Mouse (Mus musculus) forebrain, embryonic 12.5 days (tissue): Measurements from ENCODE around the gene Miip. TPM values are rescaled to one million over a fixed set of nuclear protein-coding genes. Genes with fewer than 3 reads are reported as not detected.
A peak's percentile ranks its signal among the peaks of the same experiment; 100 is the strongest.

ENCODE experiments used
- ATAC-seq: fragments of 200-750 bp; cut with Nextera tagmentation; 2 replicates; pipeline ENCODE4 v1.8.0; 2017; ENCODE audit warnings: moderate TSS enrichment; ENCODE audit not compliant: low FRiP score
- H3K27ac ChIP-seq: fragments of 300-500 bp; sonication (generic); 2 replicates; pipeline ENCODE4 v1.5.1; 2016; ENCODE audit warnings: mild to moderate bottlenecking
- H3K27me3 ChIP-seq: fragments of 300-500 bp; sonication (generic); 2 replicates; pipeline ENCODE4 v1.6.1; 2016; ENCODE audit warnings: mild to moderate bottlenecking
- H3K36me3 ChIP-seq: fragments of 300-500 bp; sonication (generic); replicated peaks from 2 replicates; pipeline ENCODE4 v1.6.1; 2016; ENCODE audit warnings: mild to moderate bottlenecking
- H3K4me1 ChIP-seq: fragments of 300-500 bp; sonication (generic); 2 replicates; pipeline ENCODE4 v1.6.1; 2016
- H3K4me2 ChIP-seq: fragments of 300-500 bp; sonication (generic); 2 replicates; pipeline ENCODE4 v1.6.1; 2016; ENCODE audit warnings: mild to moderate bottlenecking, moderate library complexity
- H3K4me3 ChIP-seq: fragments of 300-500 bp; sonication (generic); replicated peaks from 2 replicates; pipeline ENCODE4 v1.5.1; 2016; ENCODE audit warnings: mild to moderate bottlenecking
- H3K9ac ChIP-seq: fragments of 300-500 bp; sonication (generic); 2 replicates; pipeline ENCODE4 v1.6.1; 2016; ENCODE audit warnings: mild to moderate bottlenecking
- H3K9me3 ChIP-seq: fragments of 300-500 bp; sonication (generic); 2 replicates; pipeline ENCODE4 v1.6.1; 2016
- WGBS: fragments of 180-500 bp; shearing (Covaris S2); methylation state at CpG from one replicate; pipeline ENCODE4 v1.1.7; 2016; 5-methylcytosine and 5-hydroxymethylcytosine counted together
- polyA plus RNA-seq: library from polyadenylated mRNA; unstranded; fragments of >200 nt; fragmentation: Nextera tagmentation; extraction: Ambion mirVana; gene quantifications from 2 replicates; pipeline ENCODE4 v1.2.1, GENCODE M21; 2016

Miip gene
- 53.8 and 61.4 TPM in 2 replicates for polyA plus RNA-seq

DNA sequence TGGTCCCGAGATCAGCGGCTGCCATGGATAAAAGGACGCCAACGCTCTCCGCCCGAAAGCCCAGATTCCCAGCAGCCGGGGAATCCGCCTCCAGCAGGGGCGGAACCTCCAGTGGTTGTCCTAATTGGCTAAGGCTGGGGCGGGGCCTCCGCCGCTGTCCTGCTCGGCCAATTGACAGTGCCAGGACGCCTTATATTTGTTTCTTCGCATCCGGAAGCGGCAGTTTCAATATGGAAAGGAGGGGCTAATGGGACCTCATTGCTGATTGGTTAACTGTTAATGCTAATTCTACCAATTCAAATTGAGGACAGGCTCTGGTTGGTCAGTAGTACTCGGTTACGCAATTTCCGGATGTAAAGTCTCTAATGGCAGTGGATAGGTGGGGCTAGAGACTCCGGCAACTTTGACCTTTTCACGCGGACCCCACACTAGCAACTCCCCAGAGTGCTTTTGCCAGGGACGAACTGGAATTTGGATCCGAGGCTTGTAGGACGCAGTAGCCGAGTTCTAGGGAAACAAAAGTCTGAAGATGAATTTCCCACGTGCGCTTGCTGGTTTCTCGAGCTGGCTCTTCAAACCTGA, at the start of gene Miip, which contains the start of gene Fv1:
Gene Miip (minus strand): TSS at position 367 of the 582 bp plus-strand sequence.
Gene Fv1 (plus strand): TSS at position 530 of the 582 bp plus-strand sequence.
- Histone ChIP-seq H3K9me3 (no peaks in the 10 kb centered on the region), H3K9ac (peak within 1 kb of the TSS; percentile 83), H3K27me3 (no peaks in the 10 kb centered on the region), H3K4me2 (peak within 1 kb of the TSS; percentile 88), H3K4me1 (peaks cover 29% of the 10 kb centered on the region), H3K36me3 (peaks cover 42% of the 10 kb centered on the region), H3K27ac (peak within 1 kb of the TSS; percentile 80), H3K4me3 (peak within 1 kb of the TSS; percentile 84)
- under 1% methylated on average over 30 of the region's 30 CpGs for WGBS
- peak; percentile 99 for ATAC-seq

- H3K27ac ChIP-seq, result no peak overlapping the region
- no peak overlapping the region for H3K4me3 ChIP-seq
- 92% methylated on average over 5 of the region's 5 CpGs for WGBS
- no peak for ATAC-seq
- H3K27me3 ChIP-seq, result no peaks in the 10 kb centered on the region; the same call in 1 of the 2 replicates
- peaks cover 4% of the 10 kb centered on the region for H3K4me1 ChIP-seq
- no peak overlapping the region for H3K4me2 ChIP-seq
- no peaks in the 10 kb centered on the region for H3K36me3 ChIP-seq
- H3K9me3 ChIP-seq, result no peaks in the 10 kb centered on the region
- no peak overlapping the region for H3K9ac ChIP-seq
Measured at GRCm38 (mm10) chr4:147909486-147909885, 40.9 kb upstream of the Miip start.

DNA sequence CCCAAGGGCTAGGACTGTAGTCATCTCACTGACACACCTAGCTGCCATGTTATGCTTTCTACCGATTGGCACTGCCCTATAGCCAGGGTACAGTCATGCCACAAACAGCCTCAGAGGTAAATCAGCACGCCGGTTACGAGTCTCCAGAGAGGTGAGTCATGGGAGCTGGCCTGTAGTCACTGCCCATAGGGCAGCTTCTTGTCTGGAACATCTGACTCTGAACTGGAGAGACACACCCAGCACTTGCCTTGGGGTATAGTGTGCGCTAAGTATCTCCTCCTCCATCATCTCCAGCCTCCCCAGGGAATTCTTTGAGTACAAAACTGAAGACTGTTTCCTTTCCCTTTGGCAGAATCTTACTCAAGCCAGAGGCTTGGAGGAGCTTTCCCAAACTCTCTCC, 37.6 kb upstream of the Miip start:
- no peak overlapping the region for H3K27ac ChIP-seq
- no peak overlapping the region for H3K9ac ChIP-seq
- H3K9me3 ChIP-seq, result no peaks in the 10 kb centered on the region
- no peak overlapping the region for H3K4me2 ChIP-seq
- no peak overlapping the region for H3K4me3 ChIP-seq
- H3K4me1 ChIP-seq, result peaks cover 15% of the 10 kb centered on the region
- WGBS, result 91% methylated on average over 5 of the region's 5 CpGs
- H3K27me3 ChIP-seq, result no peaks in the 10 kb centered on the region; the same call in 1 of the 2 replicates
- ATAC-seq, result no peak
- peaks cover 17% of the 10 kb centered on the region for H3K36me3 ChIP-seq

- Histone ChIP-seq H3K27ac (no peak overlapping the region), H3K4me2 (peak overlapping the region; percentile 51), H3K36me3 (peaks cover 27% of the 10 kb centered on the region), H3K27me3 (no peaks in the 10 kb centered on the region; the same call in 1 of the 2 replicates), H3K4me1 (peaks cover 15% of the 10 kb centered on the region), H3K9ac (peak overlapping the region; percentile 81; the same call in 1 of the 2 replicates), H3K4me3 (peak overlapping the region; percentile 93), H3K9me3 (no peaks in the 10 kb centered on the region)
- WGBS, result 1% methylated on average over 8 of the region's 8 CpGs
- peak; percentile 56 for ATAC-seq
Measured at GRCm38 (mm10) chr4:147905090-147905659, 36.6 kb upstream of the Miip start.

- Histone ChIP-seq H3K9ac (peak within 1 kb of the TSS; percentile 81), H3K36me3 (peaks cover 34% of the 10 kb centered on the region), H3K9me3 (no peaks in the 10 kb centered on the region), H3K4me1 (peaks cover 15% of the 10 kb centered on the region), H3K27me3 (no peaks in the 10 kb centered on the region; the same call in 1 of the 2 replicates), H3K27ac (peak within 1 kb of the TSS; percentile 83), H3K4me3 (peak within 1 kb of the TSS; percentile 93), H3K4me2 (peak within 1 kb of the TSS; percentile 65)
- WGBS, result under 1% methylated on average over 59 of the region's 59 CpGs
- ATAC-seq, result peak; percentile 95
Measured at GRCm38 (mm10) chr4:147904313-147905089, 35.9 kb upstream of the Miip start, which contains the start of gene Mfn2. Mfn2 (minus strand) TSS chr4:147904704.

- Histone ChIP-seq H3K4me1 (peaks cover 15% of the 10 kb centered on the region), H3K27me3 (no peaks in the 10 kb centered on the region; the same call in 1 of the 2 replicates), H3K9ac (peak overlapping the region; percentile 81), H3K27ac (no peak overlapping the region), H3K4me2 (peak overlapping the region; percentile 65), H3K36me3 (peaks cover 43% of the 10 kb centered on the region), H3K4me3 (peak overlapping the region; percentile 93), H3K9me3 (no peaks in the 10 kb centered on the region)
- 83% methylated on average over 3 of the region's 3 CpGs for WGBS
- ATAC-seq, result no peak
Measured at GRCm38 (mm10) chr4:147903601-147904000, 35.0 kb upstream of the Miip start.

DNA sequence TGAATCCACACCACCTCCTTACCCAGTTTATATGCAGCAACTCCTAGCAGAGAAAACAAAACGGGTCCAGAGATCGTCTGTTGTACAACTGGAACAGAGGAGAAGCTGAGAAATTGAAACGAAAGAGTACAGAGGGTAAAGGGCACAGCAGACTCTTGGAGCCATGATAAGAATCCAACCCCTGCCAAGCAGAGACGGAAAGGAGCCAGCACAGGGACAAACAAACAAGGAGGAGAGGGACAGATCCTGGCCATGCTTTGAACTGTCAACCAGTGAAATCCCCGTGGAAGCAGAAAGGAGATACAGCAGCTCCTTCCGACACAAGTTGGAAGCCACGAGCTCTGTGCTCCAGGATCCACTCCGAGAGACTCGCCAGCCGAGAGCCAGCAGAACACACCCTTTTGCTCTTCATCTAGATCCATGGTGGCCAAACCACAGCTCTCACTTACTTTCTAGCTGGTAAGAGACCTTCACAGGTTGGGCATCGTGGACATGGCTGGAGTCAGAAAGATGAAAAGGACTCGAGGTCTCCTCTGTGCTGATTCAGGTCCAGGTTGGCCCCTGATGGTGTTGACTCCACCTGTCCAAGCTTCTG, 34.4 kb upstream of the Miip start:
- WGBS, result 91% methylated on average over 12 of the region's 12 CpGs
- H3K4me3 ChIP-seq, result peak overlapping the region; percentile 93; the same call in 1 of the 2 replicates

DNA sequence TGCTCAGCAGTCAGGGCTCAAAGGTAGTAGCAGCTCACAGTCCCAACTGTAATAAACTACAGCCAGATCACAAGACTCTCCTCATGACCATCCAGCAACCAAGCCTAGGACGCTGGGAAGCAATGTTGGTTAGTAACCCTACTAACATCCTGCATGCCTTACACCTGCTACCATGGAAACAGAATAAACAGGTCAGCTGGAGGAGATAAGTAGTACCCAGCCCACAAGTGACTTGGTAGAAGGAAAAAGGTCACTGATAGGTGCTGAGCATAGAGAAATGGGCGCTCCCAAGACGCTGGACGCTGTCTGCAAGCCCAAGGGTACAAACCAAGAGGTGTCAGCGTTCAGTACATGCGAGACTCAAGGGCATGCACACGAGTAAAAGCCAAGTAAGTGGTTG, 31.8 kb upstream of the Miip start:
- no peak overlapping the region for H3K4me3 ChIP-seq
- H3K27me3 ChIP-seq, result no peaks in the 10 kb centered on the region
- H3K4me2 ChIP-seq, result no peak overlapping the region
- H3K27ac ChIP-seq, result no peak overlapping the region
- 92% methylated on average over 7 of the region's 7 CpGs for WGBS
- no peak overlapping the region for H3K9ac ChIP-seq
- H3K9me3 ChIP-seq, result no peaks in the 10 kb centered on the region
- peaks cover 74% of the 10 kb centered on the region for H3K36me3 ChIP-seq
- ATAC-seq, result no peak
- H3K4me1 ChIP-seq, result peaks cover 15% of the 10 kb centered on the region

More for the DNA sequence above, 34.4 kb upstream of the Miip start:
- peak overlapping the region; percentile 65; the same call in 1 of the 2 replicates for H3K4me2 ChIP-seq
- H3K9me3 ChIP-seq, result no peaks in the 10 kb centered on the region
- no peak overlapping the region for H3K27ac ChIP-seq
- no peak for ATAC-seq
- peaks cover 15% of the 10 kb centered on the region for H3K4me1 ChIP-seq
- peaks cover 49% of the 10 kb centered on the region for H3K36me3 ChIP-seq
- H3K9ac ChIP-seq, result no peak overlapping the region
- H3K27me3 ChIP-seq, result no peaks in the 10 kb centered on the region; the same call in 1 of the 2 replicates

- Histone ChIP-seq H3K4me2 (no peak overlapping the region), H3K9me3 (no peaks in the 10 kb centered on the region), H3K4me3 (no peak overlapping the region), H3K27me3 (no peaks in the 10 kb centered on the region), H3K9ac (no peak overlapping the region), H3K36me3 (peaks cover 95% of the 10 kb centered on the region), H3K4me1 (no peaks in the 10 kb centered on the region), H3K27ac (no peak overlapping the region)
- 82% methylated on average over 3 of the region's 3 CpGs for WGBS
- no peak for ATAC-seq
Measured at GRCm38 (mm10) chr4:147897348-147897747, 28.7 kb upstream of the Miip start.

- WGBS, result 80% methylated on average over 1 of the region's 1 CpGs
- no peak overlapping the region for H3K27ac ChIP-seq
- H3K4me2 ChIP-seq, result no peak overlapping the region
- no peak for ATAC-seq
- H3K9ac ChIP-seq, result no peak overlapping the region
- no peaks in the 10 kb centered on the region for H3K9me3 ChIP-seq
- no peak overlapping the region for H3K4me3 ChIP-seq
- H3K27me3 ChIP-seq, result no peaks in the 10 kb centered on the region
- peaks cover 96% of the 10 kb centered on the region for H3K36me3 ChIP-seq
- no peaks in the 10 kb centered on the region for H3K4me1 ChIP-seq
Measured at GRCm38 (mm10) chr4:147896411-147896810, 27.8 kb upstream of the Miip start.

GRCm38 (mm10) chr4:147895815-147896330, 27.3 kb upstream of the Miip start:
- 87% methylated on average over 4 of the region's 4 CpGs for WGBS
- H3K4me1 ChIP-seq, result no peaks in the 10 kb centered on the region
- no peak overlapping the region for H3K4me2 ChIP-seq
- no peaks in the 10 kb centered on the region for H3K9me3 ChIP-seq
- H3K4me3 ChIP-seq, result no peak overlapping the region
- no peaks in the 10 kb centered on the region for H3K27me3 ChIP-seq
- no peak overlapping the region for H3K9ac ChIP-seq
- ATAC-seq, result no peak
- H3K36me3 ChIP-seq, result peaks cover 99% of the 10 kb centered on the region
- no peak overlapping the region for H3K27ac ChIP-seq

DNA sequence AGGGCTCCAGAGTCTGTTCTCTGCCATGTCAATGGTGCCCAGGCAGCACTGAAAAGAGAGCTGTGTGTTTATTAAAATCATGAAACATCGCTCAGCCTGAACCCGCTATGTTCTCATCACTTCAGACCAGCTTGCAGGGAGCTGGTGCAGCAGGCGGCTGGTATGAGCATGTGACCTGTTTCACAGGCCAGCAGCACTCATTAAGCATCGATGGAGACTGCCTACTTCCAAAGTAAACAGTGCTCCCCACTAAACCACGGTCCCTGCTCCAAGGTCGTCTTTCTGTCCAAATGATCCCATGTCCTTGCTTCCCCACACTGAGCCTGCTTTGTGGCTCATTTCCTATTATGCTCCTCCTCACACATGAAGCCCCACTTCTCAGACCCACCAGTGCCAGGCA, 21.7 kb upstream of the Miip start:
- no peaks in the 10 kb centered on the region for H3K4me1 ChIP-seq
- H3K36me3 ChIP-seq, result peaks cover 93% of the 10 kb centered on the region
- 91% methylated on average over 6 of the region's 6 CpGs for whole genome bisulfite sequencing
- no peaks in the 10 kb centered on the region for H3K9me3 ChIP-seq
- no peak overlapping the region for H3K9ac ChIP-seq
- H3K4me3 ChIP-seq, result no peak overlapping the region
- ATAC-seq, result no peak
- H3K27ac ChIP-seq, result no peak overlapping the region
- no peak overlapping the region for H3K4me2 ChIP-seq
- H3K27me3 ChIP-seq, result no peaks in the 10 kb centered on the region
